Mouse (Mus musculus): ENCODE data around the gene Mfsd7a. TPM values are rescaled to one million over a fixed set of nuclear protein-coding genes. Genes with fewer than 3 reads are reported as not detected.

The Mfsd7a gene
- polyA plus RNA-seq, 1 experiment from 2014 or later = 0.30 TPM

GRCm38 (mm10) chr5:108465131-108465891 lies 16.6 kb upstream of the Mfsd7a start:
- Histone ChIP-seq H3K4me2 (ENCODE audit: low read depth, low read length) (no peak overlapping the region), H3K9ac (ENCODE audit: low read length) (no peak overlapping the region), H3K27ac (ENCODE audit: low read length) (no peak overlapping the region), H3K36me3 (ENCODE audit: control insufficient read depth, insufficient read depth) (no peaks in the 10 kb centered on the region; the same call in 1 of the 2 replicates), H3K4me3 (ENCODE audit: low read length) (no peak overlapping the region), H3K4me1 (ENCODE audit: control insufficient read depth, insufficient read depth, low read length) (peaks cover 49% of the 10 kb centered on the region), H3K9me3 (replicated peaks; ENCODE audit: control insufficient read depth, low read length) (no peaks in the 10 kb centered on the region), H3K27me3 (ENCODE audit: control insufficient read depth, insufficient read depth, low read length) (no peaks in the 10 kb centered on the region)
- no peak for ATAC-seq (replicated peaks; ENCODE audit: extremely low read depth, insufficient read depth, low FRiP score)
- 64% methylated on average over 6 of the region's 6 CpGs for WGBS

DNA sequence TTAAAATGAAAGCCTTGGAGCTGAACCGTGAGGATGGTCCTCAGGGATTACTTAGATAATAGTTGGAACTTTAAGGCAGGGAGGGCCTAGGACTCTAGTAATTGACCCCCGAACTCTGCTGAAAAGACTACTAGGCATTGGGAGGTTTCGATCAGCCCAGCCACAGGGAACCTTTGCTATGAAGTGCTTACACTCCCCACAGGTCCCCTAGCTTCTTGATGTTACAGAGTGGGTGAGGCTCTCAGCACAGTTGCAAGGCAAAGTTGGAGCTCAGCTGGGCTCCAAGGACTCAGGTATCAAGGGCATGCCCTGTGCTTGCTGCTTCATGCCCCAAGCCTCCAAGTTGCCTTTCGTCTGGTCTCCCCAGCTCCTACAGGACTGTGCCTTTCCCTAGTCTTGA lies 13.8 kb upstream of the Mfsd7a start:
- Histone ChIP-seq H3K9me3 (replicated peaks; ENCODE audit: control insufficient read depth, low read length) (no peaks in the 10 kb centered on the region), H3K4me1 (ENCODE audit: control insufficient read depth, insufficient read depth, low read length) (peaks cover 47% of the 10 kb centered on the region), H3K4me2 (ENCODE audit: low read depth, low read length) (peak overlapping the region; percentile 96), H3K27ac (ENCODE audit: low read length) (peak overlapping the region; percentile 73), H3K27me3 (ENCODE audit: control insufficient read depth, insufficient read depth, low read length) (no peaks in the 10 kb centered on the region), H3K4me3 (ENCODE audit: low read length) (peak overlapping the region; percentile 99), H3K9ac (ENCODE audit: low read length) (peak overlapping the region; percentile 99), H3K36me3 (ENCODE audit: control insufficient read depth, insufficient read depth) (no peaks in the 10 kb centered on the region; the same call in 1 of the 2 replicates)
- WGBS = 34% methylated on average over 4 of the region's 4 CpGs
- ATAC-seq (replicated peaks; ENCODE audit: extremely low read depth, insufficient read depth, low FRiP score) = no peak

GRCm38 (mm10) chr5:108461082-108462065 lies 12.7 kb upstream of the Mfsd7a start, which contains the start of gene Pcgf3:
TSS of gene Pcgf3 (plus strand) at chr5:108461232.
- Histone ChIP-seq H3K4me1 (ENCODE audit: control insufficient read depth, insufficient read depth, low read length) (peaks cover 40% of the 10 kb centered on the region), H3K9me3 (replicated peaks; ENCODE audit: control insufficient read depth, low read length) (no peaks in the 10 kb centered on the region), H3K9ac (ENCODE audit: low read length) (peak within 1 kb of the TSS; percentile 99), H3K4me2 (ENCODE audit: low read depth, low read length) (peak within 1 kb of the TSS; percentile 96), H3K27me3 (ENCODE audit: control insufficient read depth, insufficient read depth, low read length) (no peaks in the 10 kb centered on the region), H3K27ac (ENCODE audit: low read length) (peak within 1 kb of the TSS; percentile 73), H3K4me3 (ENCODE audit: low read length) (peak within 1 kb of the TSS; percentile 99), H3K36me3 (ENCODE audit: control insufficient read depth, insufficient read depth) (no peaks in the 10 kb centered on the region; the same call in 1 of the 2 replicates)
- ATAC-seq (replicated peaks; ENCODE audit: extremely low read depth, insufficient read depth, low FRiP score) = peak; percentile 98
- WGBS = under 1% methylated on average over 61 of the region's 62 CpGs

- ATAC-seq (replicated peaks; ENCODE audit: extremely low read depth, insufficient read depth, low FRiP score) = no peak
- Histone ChIP-seq H3K4me1 (ENCODE audit: control insufficient read depth, insufficient read depth, low read length) (peaks cover 31% of the 10 kb centered on the region), H3K9ac (ENCODE audit: low read length) (peak overlapping the region; percentile 99), H3K9me3 (replicated peaks; ENCODE audit: control insufficient read depth, low read length) (no peaks in the 10 kb centered on the region), H3K27ac (ENCODE audit: low read length) (no peak overlapping the region), H3K36me3 (ENCODE audit: control insufficient read depth, insufficient read depth) (no peaks in the 10 kb centered on the region; the same call in 1 of the 2 replicates), H3K27me3 (ENCODE audit: control insufficient read depth, insufficient read depth, low read length) (no peaks in the 10 kb centered on the region), H3K4me3 (ENCODE audit: low read length) (peak overlapping the region; percentile 99), H3K4me2 (ENCODE audit: low read depth, low read length) (peak overlapping the region; percentile 96)
- WGBS = 36% methylated on average over 6 of the region's 6 CpGs
Observed at GRCm38 (mm10) chr5:108460461-108460860, 11.8 kb upstream of the Mfsd7a start.

DNA sequence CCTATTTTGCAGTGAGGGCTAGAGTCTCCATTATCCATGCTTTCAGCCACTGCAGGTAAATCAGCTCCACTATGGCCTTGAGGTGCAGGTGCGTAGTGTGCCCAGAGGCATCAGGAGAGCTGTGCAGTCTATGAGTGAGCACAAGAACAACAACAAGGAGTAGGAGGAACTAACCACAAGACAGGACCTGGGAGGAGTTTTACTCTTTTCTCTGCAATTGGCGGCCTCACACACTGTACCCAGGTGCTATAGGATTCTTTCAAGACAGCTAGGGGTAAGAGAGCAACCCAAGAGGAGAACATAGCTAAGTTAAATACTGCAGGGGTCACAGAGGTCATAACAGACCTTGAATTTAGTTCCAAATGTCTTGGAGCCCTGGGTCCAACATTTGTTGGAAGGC lies 10.0 kb upstream of the Mfsd7a start:
- Histone ChIP-seq H3K27ac (ENCODE audit: low read length) (no peak overlapping the region), H3K4me2 (ENCODE audit: low read depth, low read length) (no peak overlapping the region), H3K27me3 (ENCODE audit: control insufficient read depth, insufficient read depth, low read length) (no peaks in the 10 kb centered on the region), H3K9me3 (replicated peaks; ENCODE audit: control insufficient read depth, low read length) (no peaks in the 10 kb centered on the region), H3K36me3 (ENCODE audit: control insufficient read depth, insufficient read depth) (no peaks in the 10 kb centered on the region), H3K4me3 (ENCODE audit: low read length) (no peak overlapping the region), H3K4me1 (ENCODE audit: control insufficient read depth, insufficient read depth, low read length) (peaks cover 18% of the 10 kb centered on the region), H3K9ac (ENCODE audit: low read length) (no peak overlapping the region)
- WGBS = 62% methylated on average over 2 of the region's 2 CpGs
- ATAC-seq (replicated peaks; ENCODE audit: extremely low read depth, insufficient read depth, low FRiP score) = no peak

GRCm38 (mm10) chr5:108454094-108454493 lies 5.4 kb upstream of the Mfsd7a start:
- Histone ChIP-seq H3K36me3 (ENCODE audit: control insufficient read depth, insufficient read depth) (no peaks in the 10 kb centered on the region), H3K4me2 (ENCODE audit: low read depth, low read length) (no peak overlapping the region), H3K4me1 (ENCODE audit: control insufficient read depth, insufficient read depth, low read length) (peaks cover 5% of the 10 kb centered on the region), H3K27me3 (ENCODE audit: control insufficient read depth, insufficient read depth, low read length) (no peaks in the 10 kb centered on the region), H3K9me3 (replicated peaks; ENCODE audit: control insufficient read depth, low read length) (no peaks in the 10 kb centered on the region), H3K27ac (ENCODE audit: low read length) (no peak overlapping the region), H3K4me3 (ENCODE audit: low read length) (no peak overlapping the region), H3K9ac (ENCODE audit: low read length) (no peak overlapping the region)
- 53% methylated on average over 3 of the region's 3 CpGs for WGBS
- ATAC-seq (replicated peaks; ENCODE audit: extremely low read depth, insufficient read depth, low FRiP score) = no peak

- Histone ChIP-seq H3K4me1 (ENCODE audit: control insufficient read depth, insufficient read depth, low read length) (peaks cover 5% of the 10 kb centered on the region), H3K36me3 (ENCODE audit: control insufficient read depth, insufficient read depth) (no peaks in the 10 kb centered on the region), H3K9me3 (replicated peaks; ENCODE audit: control insufficient read depth, low read length) (no peaks in the 10 kb centered on the region), H3K27me3 (ENCODE audit: control insufficient read depth, insufficient read depth, low read length) (no peaks in the 10 kb centered on the region), H3K4me3 (ENCODE audit: low read length) (no peak overlapping the region), H3K9ac (ENCODE audit: low read length) (no peak overlapping the region), H3K4me2 (ENCODE audit: low read depth, low read length) (no peak overlapping the region), H3K27ac (ENCODE audit: low read length) (no peak overlapping the region)
- 69% methylated on average over 1 of the region's 1 CpGs for WGBS
- ATAC-seq (replicated peaks; ENCODE audit: extremely low read depth, insufficient read depth, low FRiP score) = no peak
Observed at GRCm38 (mm10) chr5:108452422-108452821, 3.7 kb upstream of the Mfsd7a start.

GRCm38 (mm10) chr5:108451611-108452010 lies 2.9 kb upstream of the Mfsd7a start:
- 79% methylated on average over 1 of the region's 1 CpGs for WGBS
- H3K9me3 ChIP-seq (replicated peaks; ENCODE audit: control insufficient read depth, low read length) = no peaks in the 10 kb centered on the region
- no peak overlapping the region for H3K27ac ChIP-seq (ENCODE audit: low read length)
- H3K4me1 ChIP-seq (ENCODE audit: control insufficient read depth, insufficient read depth, low read length) = peaks cover 5% of the 10 kb centered on the region
- ATAC-seq (replicated peaks; ENCODE audit: extremely low read depth, insufficient read depth, low FRiP score) = no peak
- H3K4me3 ChIP-seq (ENCODE audit: low read length) = no peak overlapping the region
- H3K36me3 ChIP-seq (ENCODE audit: control insufficient read depth, insufficient read depth) = no peaks in the 10 kb centered on the region
- H3K4me2 ChIP-seq (ENCODE audit: low read depth, low read length) = no peak overlapping the region
- no peak overlapping the region for H3K9ac ChIP-seq (ENCODE audit: low read length)
- no peaks in the 10 kb centered on the region for H3K27me3 ChIP-seq (ENCODE audit: control insufficient read depth, insufficient read depth, low read length)

Data from heart, embryonic 16.5 days (tissue).